Mouse (Mus musculus): ENCODE data around the gene Akr1c18.

The Akr1c18 gene

GRCm38 (mm10) chr13:4102721-4103120, 47.7 kb downstream of the Akr1c18 start:
- DNase-seq (ENCODE audit: low read depth, low spot score): no peak

GRCm38 (mm10) chr13:4101691-4102090, 48.8 kb downstream of the Akr1c18 start:
- no peak for DNase-seq (ENCODE audit: low read depth, low spot score)
